Mouse (Mus musculus) liver, adult 2 months (tissue): ENCODE measurements around the gene Tm6sf1.

ENCODE experiments used
- CTCF ChIP-seq: fragments of 200-500 bp; IDR thresholded peaks from 2 replicates; pipeline ENCODE4 v1.5.1; 2011; ENCODE audit warnings: low read depth, low read length, control low read depth
- POLR2A ChIP-seq: fragments of 200-500 bp; IDR thresholded peaks from 2 replicates; pipeline ENCODE4 v1.6.1; 2011; ENCODE audit warnings: low read length, control low read depth; ENCODE audit not compliant: insufficient read depth; ENCODE audit errors: extremely low read depth

GRCm38 (mm10) chr7:81880286-81880685 lies 21.5 kb downstream of the Tm6sf1 start:
- no peak for TF ChIP-seq CTCF
- no peak for TF ChIP-seq POLR2A
